Mouse (Mus musculus) lung, adult 2 months (tissue): ENCODE results near the gene Anxa4. TPM values are rescaled to one million over a fixed set of nuclear protein-coding genes. Genes with fewer than 3 reads are reported as not detected.
A peak's percentile ranks its signal among the peaks of the same experiment; 100 is the strongest.

ENCODE experiments used
- DNase-seq: peaks from one replicate; pipeline ENCODE4 v3.0.0; 2022
- H3K4me1 ChIP-seq: fragments of 200-500 bp; 2 replicates; pipeline ENCODE4 v1.6.1; 2011; ENCODE audit warnings: low read length; ENCODE audit not compliant: control insufficient read depth, insufficient read depth
- H3K4me3 ChIP-seq: fragments of 200-500 bp; replicated peaks from 2 replicates; pipeline ENCODE3; 2011; ENCODE audit warnings: low read depth, mild to moderate bottlenecking, control low read depth, low read length; ENCODE audit errors: extremely low read depth
- CTCF ChIP-seq: fragments of 200-500 bp; IDR thresholded peaks from 2 replicates; pipeline ENCODE4 v1.5.1; 2011; ENCODE audit warnings: mild to moderate bottlenecking, low read length, control low read depth; ENCODE audit not compliant: insufficient read depth
- POLR2A ChIP-seq: fragments of 200-500 bp; IDR thresholded peaks from 2 replicates; pipeline ENCODE4 v1.6.1; 2011; ENCODE audit warnings: low read depth, mild to moderate bottlenecking, control low read depth, low read length, borderline replicate concordance; ENCODE audit errors: extremely low read depth
- WGBS: fragments of 180-500 bp; shearing (Covaris S2); methylation state at CpG from one replicate; pipeline ENCODE4 v1.1.7; 2018; 5-methylcytosine and 5-hydroxymethylcytosine counted together
- polyA plus RNA-seq: library from polyadenylated mRNA; depleted of rRNA; stranded (reverse); fragments of >200 nt; gene quantifications from 2 replicates; pipeline ENCODE4 v1.2.3, GENCODE M21; 2012

Gene Anxa4
- polyA plus RNA-seq, 1 experiment: 110 TPM

DNA sequence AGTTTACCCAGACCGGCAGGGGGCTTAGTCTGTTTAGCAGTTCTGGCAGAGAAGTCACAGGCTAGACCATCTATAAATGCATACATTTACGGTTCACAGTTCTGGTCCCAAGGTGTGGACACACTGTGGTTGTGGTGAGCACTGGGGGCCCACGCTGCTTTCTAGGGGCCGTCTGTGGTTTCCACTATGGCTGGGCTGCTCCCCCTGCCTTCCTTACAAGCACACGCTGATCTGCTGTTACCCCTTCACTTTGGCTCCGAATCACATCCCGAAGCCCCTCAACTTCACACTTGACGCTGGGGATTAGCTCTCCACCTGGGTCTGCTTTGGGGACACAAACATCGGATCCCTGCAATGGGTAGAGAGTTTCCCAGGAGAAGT, 29.7 kb upstream of the Anxa4 start:
- H3K4me3 ChIP-seq: no peak overlapping the region
- 50% methylated on average over 9 of the region's 9 CpGs for WGBS
- DNase-seq: no peak
- peaks cover 6% of the 10 kb centered on the region for H3K4me1 ChIP-seq
- no peak for TF ChIP-seq POLR2A
- TF ChIP-seq CTCF: no peak

DNA sequence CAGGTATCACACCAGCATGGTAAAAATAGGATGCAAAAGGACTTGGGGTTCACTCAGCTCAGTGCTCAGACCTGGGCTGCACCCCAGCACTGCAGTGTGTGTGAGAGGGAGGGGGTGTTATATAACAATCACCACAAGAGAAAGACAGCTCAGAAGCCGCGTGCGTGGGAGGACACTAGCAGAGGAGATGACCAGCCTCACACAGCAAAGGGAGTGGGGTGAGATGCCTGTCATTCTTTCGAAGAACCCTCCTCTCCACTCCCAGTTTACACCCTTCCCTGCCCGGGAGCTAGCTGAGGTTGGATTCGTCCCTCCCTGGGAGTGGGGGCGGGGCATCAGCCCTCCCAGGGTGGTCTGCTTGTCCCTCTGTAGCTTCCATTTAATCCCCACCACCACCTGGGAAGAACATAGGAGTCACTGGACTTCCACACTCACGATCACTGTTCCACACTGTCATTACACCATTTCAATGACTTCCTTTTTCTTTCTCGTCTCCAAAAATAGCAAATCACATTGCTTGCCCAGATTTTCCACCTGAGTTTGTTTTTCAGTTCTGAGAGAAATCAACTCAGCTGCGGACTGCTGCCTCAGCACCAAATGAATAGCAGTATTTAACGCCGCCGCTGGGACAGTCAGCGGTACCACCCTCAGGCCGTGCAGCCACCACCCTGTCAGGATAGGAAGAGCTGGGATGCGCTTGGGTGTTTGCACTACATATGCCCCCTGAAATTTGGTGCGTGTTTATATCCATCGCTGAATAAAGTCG, 29.1 kb upstream of the Anxa4 start:
- peak; percentile 31 for DNase-seq
- H3K4me3 ChIP-seq: peak overlapping the region; percentile 4
- H3K4me1 ChIP-seq: peaks cover 6% of the 10 kb centered on the region
- TF ChIP-seq POLR2A (no peak), CTCF (no peak)
- 17% methylated on average over 19 of the region's 19 CpGs for WGBS

DNA sequence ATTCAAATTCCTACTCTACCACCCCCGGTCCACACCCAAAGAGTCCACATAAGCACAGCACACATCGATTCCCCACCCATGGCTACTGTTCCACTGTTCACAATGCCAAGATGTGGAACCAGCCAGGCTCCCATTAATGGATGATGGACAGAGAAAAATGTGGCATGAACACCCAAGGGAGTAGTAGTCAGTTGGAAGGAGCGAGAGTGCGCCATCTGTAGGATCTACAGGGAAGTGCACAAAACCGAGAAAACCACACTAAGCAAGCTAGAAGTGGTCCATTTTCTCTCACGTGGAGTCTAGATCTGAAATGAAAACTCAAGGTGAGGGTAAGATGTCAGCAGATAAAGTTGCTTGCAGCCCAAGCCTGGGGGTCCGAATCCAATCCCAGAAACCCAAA, 27.3 kb upstream of the Anxa4 start:
- WGBS: 63% methylated on average over 7 of the region's 7 CpGs
- peaks cover 6% of the 10 kb centered on the region for H3K4me1 ChIP-seq
- peak; percentile 30 for DNase-seq
- no peak overlapping the region for H3K4me3 ChIP-seq
- peak; percentile 0; the same call in 1 of the 2 replicates for TF ChIP-seq CTCF
- TF ChIP-seq POLR2A: no peak

DNA sequence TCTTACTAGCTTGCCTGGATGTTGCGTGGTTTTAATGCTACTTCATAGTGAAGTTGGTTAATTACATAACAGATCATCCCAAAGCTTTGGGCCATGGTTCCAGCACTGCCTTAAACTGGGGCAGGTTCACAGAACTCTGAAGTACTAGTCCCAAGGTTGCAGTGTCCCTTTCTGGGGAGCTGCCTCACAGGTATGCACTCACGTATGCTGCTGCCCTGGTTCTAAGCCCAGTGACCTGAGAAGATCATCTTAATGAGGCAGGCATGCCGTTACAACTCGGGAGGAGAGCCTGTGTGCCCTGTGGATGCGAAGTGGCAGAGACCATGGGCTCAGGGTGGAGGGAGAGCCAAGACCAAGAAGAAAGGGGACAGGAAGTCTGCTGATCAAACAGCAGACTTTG, 26.5 kb upstream of the Anxa4 start:
- H3K4me3 ChIP-seq: no peak overlapping the region
- DNase-seq: no peak
- peaks cover 6% of the 10 kb centered on the region for H3K4me1 ChIP-seq
- no peak for TF ChIP-seq CTCF
- no peak for TF ChIP-seq POLR2A
- WGBS: 86% methylated on average over 5 of the region's 5 CpGs

DNA sequence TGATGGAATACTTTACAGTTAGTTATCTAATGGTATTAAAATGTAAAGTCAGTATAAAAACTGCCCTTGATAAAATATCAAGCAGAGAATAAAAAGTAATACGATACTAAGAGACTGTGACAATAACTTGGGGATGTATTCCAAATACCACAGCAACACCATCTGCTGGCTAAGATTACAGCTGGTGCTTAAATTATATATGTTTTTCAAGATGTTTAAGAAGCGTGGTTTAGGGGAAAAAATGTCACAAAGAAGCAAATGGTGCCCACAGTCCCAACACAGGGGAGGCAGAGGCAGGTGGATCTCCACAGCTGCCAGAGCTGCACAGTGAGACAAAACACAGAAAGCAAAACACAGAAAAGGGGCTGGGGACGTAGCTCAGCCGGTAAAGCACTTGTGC, 25.5 kb upstream of the Anxa4 start:
- 80% methylated on average over 4 of the region's 4 CpGs for WGBS
- TF ChIP-seq CTCF (no peak), POLR2A (no peak)
- H3K4me1 ChIP-seq: peaks cover 5% of the 10 kb centered on the region
- no peak overlapping the region for H3K4me3 ChIP-seq
- DNase-seq: no peak

DNA sequence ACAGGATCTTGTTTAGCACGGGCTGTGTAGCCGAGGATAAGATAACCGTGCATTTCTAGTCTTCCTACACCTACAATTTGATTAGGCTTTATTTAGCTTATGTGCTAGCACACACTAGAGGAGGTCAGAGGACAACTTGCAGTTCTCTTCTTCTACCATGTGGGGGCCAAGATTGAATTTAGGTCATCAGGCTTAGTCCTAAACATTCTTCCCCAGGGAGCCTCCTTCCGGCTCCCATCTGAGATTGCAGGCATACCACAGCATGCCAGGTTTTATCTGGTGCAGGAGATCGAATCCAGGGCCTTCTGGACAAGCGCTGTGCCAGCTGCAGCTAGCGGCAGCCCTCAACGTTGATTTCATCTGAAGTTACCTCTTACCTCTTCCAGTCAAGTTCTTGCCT, 23.2 kb upstream of the Anxa4 start:
- no peak overlapping the region for H3K4me3 ChIP-seq
- no peaks in the 10 kb centered on the region for H3K4me1 ChIP-seq
- DNase-seq: no peak
- TF ChIP-seq CTCF (peak; percentile 41), POLR2A (no peak)
- 22% methylated on average over 8 of the region's 8 CpGs for WGBS

DNA sequence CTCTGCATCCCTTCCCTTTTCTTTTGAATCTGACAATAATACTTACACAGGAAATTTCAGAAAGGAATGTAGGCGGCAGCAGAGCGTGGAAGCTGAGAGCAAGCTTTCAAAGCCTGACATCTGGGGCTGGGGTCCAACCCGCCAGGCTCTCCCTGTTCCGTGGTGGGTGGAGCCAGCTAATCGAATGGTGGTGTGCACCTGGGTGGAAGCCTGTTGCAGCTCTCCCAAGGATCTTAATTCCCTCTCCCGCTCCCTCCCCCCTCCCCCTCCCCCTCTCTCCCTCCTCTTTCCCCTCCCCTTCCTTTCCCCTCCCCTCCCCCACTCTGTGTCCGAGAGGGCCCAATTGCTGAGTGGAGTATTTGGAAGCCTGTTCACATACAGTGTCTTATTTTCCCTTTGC, 22.1 kb upstream of the Anxa4 start:
- H3K4me1 ChIP-seq: no peaks in the 10 kb centered on the region
- WGBS: 42% methylated on average over 7 of the region's 7 CpGs
- no peak overlapping the region for H3K4me3 ChIP-seq
- TF ChIP-seq POLR2A (no peak), CTCF (no peak)
- DNase-seq: no peak

DNA sequence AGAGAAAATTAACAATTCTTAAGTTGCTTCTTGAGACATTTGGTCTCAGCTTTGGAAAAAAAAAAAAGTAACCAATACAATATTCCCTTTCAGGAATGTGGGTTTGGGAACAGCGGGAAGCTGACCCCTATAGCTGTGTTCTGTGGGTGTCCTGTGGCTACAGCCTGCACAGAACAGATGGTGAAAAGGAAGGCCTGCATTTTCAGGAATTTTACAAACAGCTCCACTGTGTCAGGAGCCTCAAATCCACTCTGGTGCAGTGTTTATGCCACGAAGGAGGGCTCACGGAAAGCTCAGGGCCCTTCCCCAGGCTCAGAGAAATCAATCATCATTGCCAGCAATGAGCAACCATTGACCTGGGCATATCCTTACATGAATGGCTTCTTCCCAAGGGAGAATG, 21.5 kb upstream of the Anxa4 start:
- whole genome bisulfite sequencing: 77% methylated on average over 3 of the region's 3 CpGs
- Histone ChIP-seq H3K4me1 (no peaks in the 10 kb centered on the region), H3K4me3 (no peak overlapping the region)
- no peak for TF ChIP-seq POLR2A
- TF ChIP-seq CTCF: no peak
- no peak for DNase-seq

DNA sequence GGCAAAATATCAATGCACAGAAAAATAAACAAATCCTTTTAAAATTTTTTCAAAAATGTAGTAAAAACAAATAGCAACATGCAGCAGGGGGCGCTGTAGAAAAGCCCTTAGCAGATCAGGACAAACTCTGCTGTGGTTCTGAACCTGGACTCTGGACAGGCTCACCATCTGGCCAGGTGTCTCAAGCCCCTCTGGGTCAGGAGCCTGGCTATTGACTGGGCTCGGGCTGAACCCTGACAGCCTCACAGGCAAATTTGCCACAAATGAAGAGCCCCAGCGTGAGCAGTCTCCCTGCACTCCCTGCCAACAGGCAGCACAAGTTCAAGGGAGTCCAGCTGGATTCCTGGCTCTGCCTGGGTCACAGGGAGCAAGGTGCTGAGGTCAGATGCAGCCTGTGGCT, 20.0 kb upstream of the Anxa4 start:
- Histone ChIP-seq H3K4me3 (no peak overlapping the region), H3K4me1 (no peaks in the 10 kb centered on the region)
- DNase-seq: peak; percentile 64
- 32% methylated on average over 3 of the region's 3 CpGs for WGBS
- TF ChIP-seq POLR2A (no peak), CTCF (peak; percentile 39; the same call in 1 of the 2 replicates)

DNA sequence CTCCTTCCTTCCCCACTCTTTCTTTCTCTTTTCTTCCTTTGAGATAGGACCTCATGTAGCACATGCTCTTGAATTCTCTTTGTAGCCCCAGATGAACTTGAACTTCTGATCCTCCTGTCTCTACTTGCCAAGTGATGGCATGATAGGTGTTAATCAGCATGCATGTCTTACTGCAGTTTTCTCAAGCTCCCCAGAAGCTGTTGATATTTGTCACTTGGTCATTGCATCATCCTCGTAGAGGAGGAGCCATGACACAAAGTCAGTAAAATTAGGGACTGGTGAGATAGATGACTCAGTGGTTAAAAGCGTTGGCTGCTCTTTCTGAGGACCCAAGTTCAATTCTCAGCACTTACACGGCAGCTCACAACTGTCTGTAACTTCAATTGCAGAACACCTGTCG, 19.5 kb upstream of the Anxa4 start:
- WGBS: 39% methylated on average over 4 of the region's 4 CpGs
- Histone ChIP-seq H3K4me3 (no peak overlapping the region), H3K4me1 (no peaks in the 10 kb centered on the region)
- no peak for DNase-seq
- no peak for TF ChIP-seq POLR2A
- TF ChIP-seq CTCF: no peak
